Mouse (Mus musculus) megakaryocyte, embryonic 14.5 days (primary cell): Measurements from ENCODE around the gene Ptpre.

ENCODE experiments used
- FLI1 ChIP-seq: IDR thresholded peaks from 2 replicates; pipeline ENCODE4 v1.6.1; 2012; ENCODE audit warnings: low read length, inconsistent platforms, mixed read lengths
- GATA1 ChIP-seq: IDR thresholded peaks from 3 replicates; pipeline ENCODE4 v1.6.1; 2012; ENCODE audit warnings: mixed read lengths, low read length, inconsistent platforms, borderline replicate concordance

DNA sequence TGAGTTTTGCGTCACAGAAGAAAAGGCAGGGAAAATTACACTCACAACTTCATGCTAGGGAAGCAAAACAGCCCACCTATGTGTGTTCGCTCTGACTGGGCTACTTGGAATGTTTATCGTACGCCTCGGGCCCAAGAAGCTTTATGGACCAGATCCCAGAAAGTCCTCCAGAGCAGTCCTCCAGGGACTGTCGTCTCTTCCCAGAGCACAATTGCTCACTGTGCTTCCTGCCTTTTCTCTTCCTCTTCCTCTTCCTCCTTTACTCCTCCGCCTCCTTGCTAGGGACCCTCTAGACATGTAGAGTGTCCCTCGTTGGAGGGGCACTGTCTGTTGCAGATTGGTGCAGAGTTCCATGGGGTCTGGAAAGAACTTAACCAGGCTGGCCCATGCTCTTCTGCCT is 111.5 kb downstream of the Ptpre start:
- TF ChIP-seq GATA1 (no peak), FLI1 (no peak)
